Mouse (Mus musculus) adrenal gland, adult 18-20 months (tissue): ENCODE measurements around the gene Usp29. TPM values are rescaled to one million over a fixed set of nuclear protein-coding genes. Genes with fewer than 3 reads are reported as not detected.
A peak's percentile ranks its signal among the peaks of the same experiment; 100 is the strongest.
"Not testable (repeated sequence)": the region's sequence is repeated elsewhere in the genome, so short reads cannot be mapped to it uniquely, and the experiment has no call there.

Experiments
- DNase-seq, 2 experiments: peaks; one replicate each; pipeline ENCODE4 v3.0.0; 2021 to 2022; ENCODE audit warnings: low spot score in 2 of 2
- total RNA-seq, 2 experiments: library from RNA; stranded (reverse); gene quantifications; 1 replicate in 1 of 2; 2 replicates in 1 of 2; pipeline ENCODE4 v1.2.3; 2021

Gene Usp29
- total RNA-seq, 2 experiments from 2014 or later = 0.80 to 1.4 TPM

GRCm38 (mm10) chr7:6760170-6760569 lies 29.8 kb downstream of the Usp29 start:
- DNase-seq = no peak

GRCm38 (mm10) chr7:6765240-6765639 lies 34.9 kb downstream of the Usp29 start:
- no peak for DNase-seq

GRCm38 (mm10) chr7:6770286-6770685 lies 39.9 kb downstream of the Usp29 start:
- peak in 1 of 2 experiments; percentile 22 for DNase-seq

- not testable (repeated sequence) for DNase-seq
Measured at GRCm38 (mm10) chr7:6773865-6774413, 43.6 kb downstream of the Usp29 start.

- no peak for DNase-seq
Measured at GRCm38 (mm10) chr7:6776314-6777059, 46.1 kb downstream of the Usp29 start.

GRCm38 (mm10) chr7:6777107-6777506 lies 46.7 kb downstream of the Usp29 start:
- no peak for DNase-seq

- no peak for DNase-seq
Measured at GRCm38 (mm10) chr7:6777689-6778088, 47.3 kb downstream of the Usp29 start.

- DNase-seq = no peak
Measured at GRCm38 (mm10) chr7:6779172-6779571, 48.8 kb downstream of the Usp29 start.

GRCm38 (mm10) chr7:6781541-6781940 lies 51.2 kb downstream of the Usp29 start:
- no peak for DNase-seq

GRCm38 (mm10) chr7:6784340-6785073 lies 54.1 kb downstream of the Usp29 start:
- DNase-seq = no peak

GRCm38 (mm10) chr7:6787000-6787399 lies 56.6 kb downstream of the Usp29 start:
- DNase-seq = no peak

- no peak for DNase-seq
Measured at GRCm38 (mm10) chr7:6788101-6788500, 57.7 kb downstream of the Usp29 start.

- DNase-seq = no peak
Measured at GRCm38 (mm10) chr7:6791286-6792065, 61.1 kb downstream of the Usp29 start.

- DNase-seq = no peak
Measured at GRCm38 (mm10) chr7:6793240-6793639, 62.9 kb downstream of the Usp29 start.

GRCm38 (mm10) chr7:6793811-6794210 lies 63.4 kb downstream of the Usp29 start:
- no peak for DNase-seq

- no peak for DNase-seq
Measured at GRCm38 (mm10) chr7:6797408-6797807, 67.0 kb downstream of the Usp29 start.

GRCm38 (mm10) chr7:6799105-6799805 lies 68.9 kb downstream of the Usp29 start:
- DNase-seq = no peak

GRCm38 (mm10) chr7:6800586-6801441 lies 70.4 kb downstream of the Usp29 start:
- no peak for DNase-seq

- DNase-seq = no peak
Measured at GRCm38 (mm10) chr7:6801642-6802041, 71.3 kb downstream of the Usp29 start.

- DNase-seq = no peak
Measured at GRCm38 (mm10) chr7:6810556-6810955, 80.2 kb downstream of the Usp29 start.
